Mouse (Mus musculus) limb, embryonic 10.5 days (tissue): ENCODE measurements around the gene Pdk2. TPM values are rescaled to one million over a fixed set of nuclear protein-coding genes. Genes with fewer than 3 reads are reported as not detected.

Experiments used
- DNase-seq: peaks from one replicate; pipeline ENCODE4 v3.0.0-alpha.2; 2017; ENCODE audit warnings: low spot score
- H3K27ac ChIP-seq: fragments of 300-500 bp; sonication (generic); 2 replicates; pipeline ENCODE4 v1.5.1; 2016; ENCODE audit warnings: mild to moderate bottlenecking
- H3K27me3 ChIP-seq: fragments of 300-500 bp; sonication (generic); 2 replicates; pipeline ENCODE4 v1.6.1; 2016; ENCODE audit warnings: low read depth, mild to moderate bottlenecking; ENCODE audit not compliant: poor library complexity, severe bottlenecking
- H3K36me3 ChIP-seq: fragments of 300-500 bp; sonication (generic); 2 replicates; pipeline ENCODE4 v1.6.1; 2016; ENCODE audit warnings: mild to moderate bottlenecking, moderate library complexity
- H3K4me1 ChIP-seq: fragments of 300-500 bp; sonication (generic); 2 replicates; pipeline ENCODE4 v1.6.1; 2016
- H3K4me3 ChIP-seq: fragments of 300-500 bp; sonication (generic); 2 replicates; pipeline ENCODE4 v1.5.1; 2016; ENCODE audit warnings: mild to moderate bottlenecking, moderate library complexity
- H3K9me3 ChIP-seq: fragments of 300-500 bp; sonication (generic); replicated peaks from 2 replicates; pipeline ENCODE4 v1.6.1; 2016; ENCODE audit warnings: mild to moderate bottlenecking
- WGBS: fragments of 180-500 bp; shearing (Covaris S2); methylation state at CpG from one replicate; pipeline ENCODE4 v1.1.7; 2016; 5-methylcytosine and 5-hydroxymethylcytosine counted together
- polyA plus RNA-seq: library from polyadenylated mRNA; unstranded; fragments of >200 nt; fragmentation: Nextera tagmentation; extraction: Ambion mirVana; gene quantifications from 2 replicates; pipeline ENCODE4 v1.2.1, GENCODE M21; 2016

The Pdk2 gene
- polyA plus RNA-seq, 1 experiment from 2014 or later: 21.2 TPM

GRCm38 (mm10) chr11:95001584-95002347 lies 39.4 kb downstream of the Pdk2 start:
- H3K27ac ChIP-seq: no peak overlapping the region
- no peaks in the 10 kb centered on the region for H3K9me3 ChIP-seq
- DNase-seq: no peak
- no peaks in the 10 kb centered on the region for H3K27me3 ChIP-seq
- H3K36me3 ChIP-seq: peaks cover 92% of the 10 kb centered on the region
- H3K4me1 ChIP-seq: peaks cover 40% of the 10 kb centered on the region
- no peak overlapping the region for H3K4me3 ChIP-seq
- WGBS: 89% methylated on average over 21 of the region's 21 CpGs

DNA sequence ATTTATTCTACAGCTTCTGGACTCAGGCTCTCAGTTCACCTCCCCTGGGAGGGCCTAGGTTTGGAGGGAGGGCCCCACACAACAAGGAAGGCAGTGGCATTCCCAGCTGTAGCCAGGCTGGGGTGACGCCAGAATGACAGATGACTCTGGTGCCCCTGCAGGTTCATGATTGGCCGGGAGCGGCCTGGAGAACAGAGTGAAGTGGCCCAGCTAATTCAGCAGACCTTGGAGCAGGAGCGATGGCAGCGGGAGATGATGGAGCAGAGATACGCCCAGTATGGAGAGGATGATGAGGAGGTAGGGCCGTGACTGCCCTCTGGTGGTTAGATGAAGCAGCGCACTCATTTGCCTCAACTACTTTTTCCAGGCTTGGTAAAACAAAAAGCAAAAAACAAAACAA lies 40.1 kb downstream of the Pdk2 start:
- peak overlapping the region; percentile 53; the same call in 1 of the 2 replicates for H3K27ac ChIP-seq
- peaks cover 99% of the 10 kb centered on the region for H3K36me3 ChIP-seq
- H3K4me1 ChIP-seq: peaks cover 35% of the 10 kb centered on the region
- DNase-seq: peak; percentile 77
- no peak overlapping the region for H3K4me3 ChIP-seq
- WGBS: under 1% methylated on average over 8 of the region's 8 CpGs
- no peaks in the 10 kb centered on the region for H3K9me3 ChIP-seq
- no peaks in the 10 kb centered on the region for H3K27me3 ChIP-seq

GRCm38 (mm10) chr11:95000548-95000947 lies 40.6 kb downstream of the Pdk2 start:
- no peak for DNase-seq
- 35% methylated on average over 4 of the region's 4 CpGs for WGBS
- Histone ChIP-seq H3K9me3 (no peaks in the 10 kb centered on the region), H3K27ac (peak overlapping the region; percentile 53), H3K36me3 (peaks cover 99% of the 10 kb centered on the region), H3K27me3 (no peaks in the 10 kb centered on the region), H3K4me3 (no peak overlapping the region), H3K4me1 (peaks cover 35% of the 10 kb centered on the region)

DNA sequence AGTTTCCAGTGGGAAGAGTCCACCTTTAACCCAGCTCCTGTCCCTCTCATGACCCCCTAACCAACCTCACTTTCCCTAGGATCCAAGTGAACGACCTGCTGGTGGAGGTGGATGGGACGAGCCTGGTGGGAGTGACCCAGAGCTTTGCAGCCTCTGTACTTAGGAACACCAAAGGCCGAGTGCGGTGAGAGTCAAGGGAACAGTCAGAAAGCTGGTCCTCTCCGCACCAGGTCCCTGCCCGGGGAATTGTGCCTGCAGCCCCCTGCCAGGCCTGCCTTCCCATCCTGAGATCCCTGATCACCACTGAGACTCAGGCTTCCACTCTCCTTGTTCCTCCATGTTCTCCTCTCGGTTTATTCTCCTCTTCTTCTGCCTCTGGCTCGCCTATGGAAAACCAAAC lies 41.0 kb downstream of the Pdk2 start:
- Histone ChIP-seq H3K9me3 (no peaks in the 10 kb centered on the region), H3K4me3 (no peak overlapping the region), H3K4me1 (peaks cover 36% of the 10 kb centered on the region), H3K27me3 (no peaks in the 10 kb centered on the region), H3K27ac (peak overlapping the region; percentile 53), H3K36me3 (peaks cover 99% of the 10 kb centered on the region)
- no peak for DNase-seq
- WGBS: 71% methylated on average over 8 of the region's 8 CpGs

- no peak for DNase-seq
- WGBS: 92% methylated on average over 16 of the region's 16 CpGs
- H3K27ac ChIP-seq: peak overlapping the region; percentile 50; the same call in 1 of the 2 replicates
- H3K4me1 ChIP-seq: peaks cover 57% of the 10 kb centered on the region
- H3K27me3 ChIP-seq: no peaks in the 10 kb centered on the region
- H3K9me3 ChIP-seq: no peaks in the 10 kb centered on the region
- H3K4me3 ChIP-seq: 0 out of 2 replicates have a peak overlapping the region, but pooled peaks have one; percentile 7
- peaks cover 91% of the 10 kb centered on the region for H3K36me3 ChIP-seq
Observed at GRCm38 (mm10) chr11:94998041-94998531, 43.1 kb downstream of the Pdk2 start.

DNA sequence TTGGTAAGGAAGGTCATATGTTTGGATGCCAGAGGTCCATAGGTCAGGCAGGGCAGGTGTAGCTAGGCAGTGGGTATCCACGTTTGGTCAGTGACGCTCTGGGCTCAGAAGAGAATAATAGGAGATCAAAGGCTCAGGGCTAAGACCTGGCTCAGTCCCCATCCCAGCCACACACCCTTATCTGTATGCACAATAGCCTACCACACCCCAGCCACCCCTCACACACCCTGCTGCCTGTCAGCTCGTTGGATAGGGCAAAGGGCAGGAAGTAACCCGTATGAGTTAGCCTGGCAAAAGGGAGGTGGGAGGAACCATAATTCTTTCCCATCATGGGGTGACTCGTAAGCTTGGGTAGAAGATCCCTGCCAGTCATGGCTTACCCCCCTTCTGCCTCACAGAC lies 43.6 kb downstream of the Pdk2 start:
- H3K27me3 ChIP-seq: no peaks in the 10 kb centered on the region
- 0 out of 2 replicates have a peak overlapping the region, but pooled peaks have one; percentile 50 for H3K27ac ChIP-seq
- no peak for DNase-seq
- H3K4me3 ChIP-seq: 0 out of 2 replicates have a peak overlapping the region, but pooled peaks have one; percentile 7
- WGBS: 71% methylated on average over 5 of the region's 5 CpGs
- no peaks in the 10 kb centered on the region for H3K9me3 ChIP-seq
- H3K4me1 ChIP-seq: peaks cover 61% of the 10 kb centered on the region
- H3K36me3 ChIP-seq: peaks cover 86% of the 10 kb centered on the region

DNA sequence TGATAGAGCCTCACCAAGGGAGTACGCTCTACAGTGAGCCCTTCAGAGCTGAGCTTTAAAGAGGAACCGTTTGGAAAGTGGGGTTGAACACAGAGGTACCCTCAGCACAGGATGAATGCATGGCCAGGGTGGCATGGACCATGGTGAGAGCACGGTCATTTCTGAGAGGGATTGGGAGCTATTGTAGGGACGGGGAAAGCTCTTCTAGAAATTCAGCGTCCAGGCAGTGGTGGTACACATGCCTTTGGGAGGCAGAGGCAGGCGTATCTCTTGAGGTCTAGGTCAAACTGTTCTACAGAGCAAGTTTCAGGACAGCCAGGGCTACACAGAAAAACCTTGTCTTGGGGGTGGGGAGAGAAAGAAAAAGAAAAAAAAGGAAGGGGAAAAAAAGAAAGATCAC lies 44.2 kb downstream of the Pdk2 start:
- peaks cover 80% of the 10 kb centered on the region for H3K36me3 ChIP-seq
- H3K9me3 ChIP-seq: no peaks in the 10 kb centered on the region
- H3K27me3 ChIP-seq: no peaks in the 10 kb centered on the region
- H3K4me1 ChIP-seq: peaks cover 68% of the 10 kb centered on the region
- WGBS: 91% methylated on average over 6 of the region's 6 CpGs
- no peak for DNase-seq
- no peak overlapping the region for H3K27ac ChIP-seq
- no peak overlapping the region for H3K4me3 ChIP-seq

DNA sequence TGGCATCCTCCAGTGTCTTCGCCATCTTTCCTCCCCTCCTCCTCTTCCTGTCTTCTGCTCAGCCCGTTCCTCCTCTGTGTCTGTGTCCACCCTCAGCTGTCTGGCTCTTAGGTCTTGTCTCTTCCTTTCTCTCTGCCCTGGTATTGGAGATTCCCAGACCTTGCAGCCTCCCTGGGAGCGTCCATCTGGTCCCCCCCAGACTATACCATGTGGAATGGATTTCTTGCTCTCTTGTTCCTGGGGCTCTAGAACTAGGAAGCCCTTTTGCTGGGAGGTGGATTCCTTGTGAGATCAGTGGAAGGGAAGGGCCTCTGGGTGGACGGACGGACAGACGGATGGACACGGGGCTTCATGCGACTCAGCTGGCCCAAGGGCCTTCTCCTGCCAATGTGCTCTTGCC lies 45.1 kb downstream of the Pdk2 start:
- DNase-seq: no peak
- Histone ChIP-seq H3K9me3 (no peaks in the 10 kb centered on the region), H3K4me3 (no peak overlapping the region), H3K4me1 (peaks cover 74% of the 10 kb centered on the region), H3K36me3 (peaks cover 73% of the 10 kb centered on the region), H3K27me3 (no peaks in the 10 kb centered on the region), H3K27ac (no peak overlapping the region)
- 87% methylated on average over 8 of the region's 8 CpGs for WGBS

DNA sequence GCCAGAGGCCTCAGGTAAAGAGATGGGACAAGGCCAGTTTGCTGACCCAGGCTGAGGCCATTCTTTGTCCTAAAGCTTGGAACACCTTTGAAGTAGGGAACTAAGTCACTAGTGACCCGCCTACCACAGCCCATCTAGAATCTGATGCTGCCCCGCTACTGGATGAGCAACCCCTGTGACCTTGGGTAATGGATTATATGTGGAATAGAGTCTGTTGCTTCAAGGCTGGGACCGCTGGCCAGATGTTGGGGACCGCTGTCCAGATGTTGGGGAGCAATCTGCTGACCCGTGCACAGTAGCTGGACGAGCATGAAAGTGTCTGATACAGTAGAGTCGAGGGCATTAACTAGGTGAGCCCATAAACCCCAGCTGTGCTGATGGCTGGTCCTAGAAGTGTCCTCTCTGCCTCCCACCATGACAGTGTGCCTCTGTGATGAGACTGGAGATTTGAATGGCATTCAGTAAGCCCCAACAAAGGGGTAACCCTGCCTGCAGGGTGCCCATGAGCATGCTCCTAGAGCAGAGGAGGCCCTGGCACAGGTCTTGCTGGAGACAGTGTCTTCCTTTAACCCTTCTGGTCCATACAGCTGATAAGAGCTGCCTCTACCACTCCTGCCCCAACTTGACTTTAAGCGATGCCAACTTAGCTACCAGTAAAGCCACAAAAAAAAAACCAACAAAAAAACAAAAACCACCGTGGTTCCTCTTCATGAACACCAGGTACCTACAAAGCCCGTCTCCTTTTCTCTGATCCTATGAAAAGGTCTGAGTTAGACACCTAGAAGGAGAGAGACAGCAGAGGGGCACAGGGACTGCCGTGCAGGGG lies 46.0 kb downstream of the Pdk2 start:
- Histone ChIP-seq H3K27ac (peak overlapping the region; percentile 27; the same call in 1 of the 2 replicates), H3K27me3 (no peaks in the 10 kb centered on the region), H3K4me1 (peaks cover 71% of the 10 kb centered on the region), H3K4me3 (peak overlapping the region; percentile 83), H3K36me3 (peaks cover 63% of the 10 kb centered on the region), H3K9me3 (no peaks in the 10 kb centered on the region)
- DNase-seq: no peak
- 90% methylated on average over 11 of the region's 11 CpGs for WGBS

DNA sequence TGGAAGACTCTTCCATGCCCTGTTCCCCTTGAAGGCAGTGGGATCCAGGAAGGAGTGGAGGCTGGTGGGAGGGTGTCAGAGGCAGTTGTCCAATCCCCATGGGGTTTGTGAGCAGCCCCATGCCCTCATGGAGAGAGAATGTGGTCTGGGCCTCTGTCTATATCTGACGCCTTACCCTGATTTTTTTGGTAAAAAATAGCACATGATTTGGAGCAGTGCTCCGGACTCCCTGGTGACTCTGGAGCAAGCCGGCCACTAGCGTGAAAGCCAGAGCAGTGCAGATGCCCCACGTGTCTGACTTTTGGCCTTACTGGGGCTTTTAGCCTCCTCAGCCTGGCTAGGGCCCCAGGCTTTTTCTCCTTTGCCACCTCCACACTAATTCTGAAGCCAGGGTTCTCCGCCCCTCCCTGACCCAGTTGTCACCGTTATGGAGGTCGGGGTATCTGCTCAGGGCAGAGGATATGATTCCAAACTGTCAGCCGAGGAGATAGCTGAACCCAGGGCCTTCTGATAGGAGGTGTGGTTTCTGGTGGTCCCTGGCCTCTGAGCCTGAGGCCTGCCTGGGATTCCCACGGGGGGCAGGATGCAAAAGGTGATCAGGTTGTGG lies 46.8 kb downstream of the Pdk2 start:
- peaks cover 55% of the 10 kb centered on the region for H3K36me3 ChIP-seq
- no peaks in the 10 kb centered on the region for H3K27me3 ChIP-seq
- WGBS: 65% methylated on average over 10 of the region's 10 CpGs
- peaks cover 72% of the 10 kb centered on the region for H3K4me1 ChIP-seq
- peak overlapping the region; percentile 83 for H3K4me3 ChIP-seq
- no peaks in the 10 kb centered on the region for H3K9me3 ChIP-seq
- no peak for DNase-seq
- H3K27ac ChIP-seq: peak overlapping the region; percentile 95

GRCm38 (mm10) chr11:94992754-94993606 lies 48.2 kb downstream of the Pdk2 start:
- Histone ChIP-seq H3K4me3 (peak overlapping the region; percentile 83), H3K27ac (peak overlapping the region; percentile 95), H3K4me1 (peaks cover 82% of the 10 kb centered on the region), H3K27me3 (no peaks in the 10 kb centered on the region), H3K9me3 (no peaks in the 10 kb centered on the region), H3K36me3 (peaks cover 42% of the 10 kb centered on the region)
- DNase-seq: peak; percentile 59
- whole genome bisulfite sequencing: 3% methylated on average over 22 of the region's 22 CpGs

GRCm38 (mm10) chr11:94992480-94992753 lies 48.7 kb downstream of the Pdk2 start:
- H3K27me3 ChIP-seq: no peaks in the 10 kb centered on the region
- peaks cover 84% of the 10 kb centered on the region for H3K4me1 ChIP-seq
- peak overlapping the region; percentile 83 for H3K4me3 ChIP-seq
- H3K36me3 ChIP-seq: peaks cover 36% of the 10 kb centered on the region
- DNase-seq: peak; percentile 48
- H3K9me3 ChIP-seq: no peaks in the 10 kb centered on the region
- 1% methylated on average over 20 of the region's 20 CpGs for WGBS
- peak overlapping the region; percentile 95 for H3K27ac ChIP-seq
